Mouse (Mus musculus) CH12F3 (cell line): Measurements from ENCODE around the gene Syne3.

Source experiments
- in situ Hi-C: fragments of 300-500 bp; cut with MboI; formaldehyde crosslinking; loops from 2 replicates; pipeline ENCODE4 v1.14.3; 2020; ENCODE audit warnings: low sequenced_read_pairs

Syne3 gene

DNA sequence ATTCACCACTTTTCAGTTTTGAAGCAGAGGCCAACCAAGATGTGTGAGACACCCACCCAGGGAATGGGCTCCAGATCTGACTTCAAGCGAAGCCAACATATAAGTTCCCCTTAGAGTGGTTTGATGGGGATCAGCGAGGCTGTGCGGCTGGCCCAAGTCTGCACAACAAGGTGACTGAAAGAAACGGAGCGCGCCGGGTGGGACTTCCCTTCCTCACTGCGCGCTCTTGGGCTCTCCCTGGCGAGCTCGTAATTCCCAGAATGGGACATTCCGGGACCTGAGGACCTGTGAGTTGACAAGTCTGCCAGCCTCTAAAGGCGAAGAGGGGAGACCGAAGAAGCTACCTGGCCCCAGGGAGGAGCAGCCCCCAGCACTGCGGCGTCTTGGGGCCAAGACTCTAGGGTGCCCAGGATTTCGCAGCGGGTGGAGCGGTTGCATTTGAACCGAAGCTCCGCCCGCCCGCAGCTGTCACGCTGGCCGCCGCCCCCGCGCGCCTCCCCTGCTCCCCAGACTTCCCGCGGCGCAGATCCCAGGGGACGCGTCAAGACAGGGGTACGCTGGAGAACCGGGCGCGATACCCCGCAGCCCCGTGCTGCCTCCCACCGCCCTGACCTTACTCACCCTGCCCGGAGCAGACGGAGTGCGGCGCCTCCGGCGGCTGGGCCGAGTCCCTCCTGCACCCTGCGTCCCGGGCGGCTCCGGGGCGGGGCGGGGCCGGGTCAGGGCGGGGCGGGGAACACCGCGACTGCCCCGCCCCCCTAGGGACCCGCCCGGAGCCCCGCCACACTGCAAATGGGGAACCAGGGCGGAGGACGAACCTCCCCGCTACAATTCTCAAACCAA lies at the start of gene Syne3:
Gene Syne3 (minus strand): TSS at position 440 of the 843 bp plus-strand sequence.
- in situ Hi-C loops, result no loop called here

GRCm38 (mm10) chr12:105055308-105055707 lies 45.7 kb upstream of the Syne3 start:
- in situ Hi-C loops, result no loop called here

DNA sequence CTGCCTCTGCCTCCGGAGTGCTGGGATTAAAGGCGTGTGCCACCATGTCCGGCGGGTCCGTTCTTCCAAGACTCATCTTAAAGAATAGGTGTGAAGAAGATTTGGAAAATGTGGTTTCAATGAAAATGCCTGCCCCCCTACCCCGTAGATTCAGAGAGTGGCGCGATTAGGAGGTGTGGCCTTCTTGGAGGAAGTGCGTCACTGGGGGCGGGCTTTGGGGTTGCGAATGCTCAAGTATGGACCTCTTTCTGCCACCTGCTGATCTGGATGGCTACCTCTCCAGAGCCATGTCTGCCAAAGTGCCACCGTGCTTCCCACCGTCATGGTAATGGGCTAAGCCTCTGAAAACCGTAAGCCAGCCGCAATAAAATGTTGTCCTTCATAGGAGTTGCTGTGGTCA lies 44.4 kb upstream of the Syne3 start:
- in situ Hi-C loops, result no loop called here

GRCm38 (mm10) chr12:105050898-105051297 lies 41.3 kb upstream of the Syne3 start:
- in situ Hi-C loops, result no loop called here

DNA sequence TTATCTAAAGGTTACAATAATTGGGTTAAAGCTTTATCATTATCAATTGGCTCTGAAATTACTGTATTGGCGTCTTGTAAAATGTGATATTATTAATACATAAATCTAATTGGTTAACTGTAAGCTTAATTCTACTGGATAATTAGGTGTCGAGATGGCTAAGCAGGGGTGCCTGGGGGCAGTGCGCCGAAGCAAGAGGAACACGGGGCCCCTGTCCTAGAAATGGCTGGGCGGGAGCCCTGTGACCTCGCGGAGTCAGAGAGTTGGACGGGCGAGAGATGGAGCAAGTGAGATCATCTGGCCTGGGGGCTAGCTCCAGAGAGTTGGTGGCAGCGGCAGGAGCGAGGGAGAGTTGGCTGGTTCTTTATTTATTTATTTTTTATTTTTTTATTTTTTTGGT lies 40.2 kb upstream of the Syne3 start:
- in situ Hi-C loops, result no loop called here

DNA sequence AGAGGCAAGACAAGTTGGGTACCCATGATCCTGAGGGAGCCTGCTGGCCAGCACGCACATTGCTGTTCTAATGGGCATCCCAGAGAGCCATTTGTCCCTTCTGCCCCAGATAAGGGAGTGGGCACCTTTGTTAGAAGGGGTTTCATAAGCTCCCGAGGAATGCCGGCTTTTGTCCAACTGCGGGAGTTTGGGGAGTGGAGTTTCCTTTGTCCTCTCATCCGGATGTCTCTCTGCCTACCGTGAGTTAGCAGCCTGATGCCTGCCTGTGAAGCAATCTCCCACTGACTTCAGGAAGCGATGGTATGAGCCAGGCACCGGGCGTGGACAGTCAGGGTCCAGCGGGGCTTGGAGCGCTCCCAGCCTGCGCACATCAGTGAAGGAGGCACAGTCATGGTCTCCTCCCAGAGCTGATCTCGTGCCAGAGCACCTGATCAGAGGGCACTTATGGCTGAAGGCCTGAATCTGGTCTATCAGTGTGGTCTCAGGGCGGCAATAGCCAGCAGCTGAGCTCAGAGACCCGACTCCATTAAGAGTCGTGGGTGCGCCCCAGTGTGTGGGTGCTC lies 38.8 kb upstream of the Syne3 start:
- in situ Hi-C loops, result no loop called here

DNA sequence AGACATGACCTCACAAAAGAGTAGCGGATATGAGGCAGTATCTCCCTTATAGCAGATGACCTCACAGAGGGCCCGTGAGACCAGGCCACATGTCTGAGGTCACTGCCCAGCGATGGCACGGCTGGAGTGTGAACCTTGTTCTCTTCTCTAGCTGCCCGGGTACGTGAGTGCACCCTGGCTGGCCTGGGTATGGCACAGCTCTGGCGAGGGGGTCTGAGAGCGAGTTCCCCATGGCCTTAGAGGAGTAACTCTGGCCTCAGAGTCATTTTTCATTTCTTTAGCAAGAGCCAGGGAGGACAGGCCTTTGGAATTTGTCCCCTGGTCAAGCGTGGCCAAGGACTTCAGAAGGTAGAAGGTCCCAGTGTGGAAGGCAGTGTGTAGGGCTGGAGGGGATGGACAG lies 35.2 kb upstream of the Syne3 start:
- in situ Hi-C loops, result no loop called here

DNA sequence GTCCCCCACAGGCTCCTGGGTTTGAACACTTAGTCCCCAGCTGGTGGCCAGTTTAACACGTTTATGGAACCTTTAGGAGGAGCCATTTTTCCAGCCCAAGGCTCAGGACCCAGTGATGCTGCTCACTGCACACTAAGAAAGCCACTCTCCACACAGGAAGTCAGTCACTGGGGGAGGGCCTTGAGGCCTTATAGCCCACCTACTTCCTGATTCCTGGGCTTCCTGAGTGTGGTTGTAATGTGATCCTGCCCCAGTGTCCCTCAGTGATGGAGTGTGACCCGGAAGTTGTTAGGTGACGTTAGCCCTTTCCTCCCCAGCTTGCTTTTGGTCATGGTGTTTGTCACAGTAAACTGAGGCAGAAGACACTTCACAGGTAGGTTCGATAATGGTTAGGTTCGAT lies 33.5 kb upstream of the Syne3 start:
- in situ Hi-C loops, result no loop called here

DNA sequence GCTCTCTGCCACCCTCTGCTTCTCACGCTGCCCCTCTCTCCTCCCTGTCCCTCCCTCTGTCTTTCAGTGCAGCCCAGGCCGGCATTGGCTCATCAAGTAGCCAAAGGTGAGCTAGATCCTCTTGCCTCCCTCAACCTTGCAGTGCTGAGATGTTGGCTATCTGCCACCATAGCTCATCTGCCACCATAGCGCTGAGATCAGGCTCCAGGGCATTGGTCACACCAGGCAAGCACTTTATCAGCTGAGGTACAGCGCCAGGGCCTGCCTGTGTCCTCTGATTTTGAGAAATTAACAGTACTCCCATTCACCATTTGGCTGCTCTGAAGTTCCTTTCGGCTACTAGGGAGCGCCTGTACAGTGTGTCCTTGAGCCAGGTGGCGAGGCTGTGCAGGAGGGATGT lies 31.3 kb upstream of the Syne3 start:
- in situ Hi-C loops, result no loop called here

GRCm38 (mm10) chr12:105039578-105040289 lies 30.1 kb upstream of the Syne3 start:
- in situ Hi-C loops, result no loop called here

GRCm38 (mm10) chr12:105038918-105039317 lies 29.3 kb upstream of the Syne3 start:
- in situ Hi-C loops, result no loop called here

DNA sequence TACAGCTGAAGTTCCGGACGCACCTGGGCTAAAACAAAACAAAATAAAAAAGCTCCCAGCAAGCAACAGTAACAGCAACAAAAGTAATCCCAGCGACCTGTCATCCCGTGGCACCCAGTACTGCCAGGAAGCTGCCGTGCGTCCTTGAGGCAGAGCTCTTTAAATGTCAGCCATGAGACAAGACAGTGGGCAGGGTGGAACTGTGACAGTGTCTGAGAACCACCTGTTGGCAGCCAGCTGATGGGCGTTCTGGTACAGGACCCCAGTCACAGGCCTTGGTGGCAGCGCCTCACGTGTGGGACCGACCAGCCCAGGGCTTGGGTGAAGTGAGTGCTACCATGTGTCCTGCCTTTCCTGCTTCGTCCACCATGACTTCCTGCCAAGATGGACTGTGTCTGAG lies 28.6 kb upstream of the Syne3 start:
- in situ Hi-C loops, result no loop called here

GRCm38 (mm10) chr12:105034130-105034769 lies 24.6 kb upstream of the Syne3 start:
- in situ Hi-C loops, result no loop called here

DNA sequence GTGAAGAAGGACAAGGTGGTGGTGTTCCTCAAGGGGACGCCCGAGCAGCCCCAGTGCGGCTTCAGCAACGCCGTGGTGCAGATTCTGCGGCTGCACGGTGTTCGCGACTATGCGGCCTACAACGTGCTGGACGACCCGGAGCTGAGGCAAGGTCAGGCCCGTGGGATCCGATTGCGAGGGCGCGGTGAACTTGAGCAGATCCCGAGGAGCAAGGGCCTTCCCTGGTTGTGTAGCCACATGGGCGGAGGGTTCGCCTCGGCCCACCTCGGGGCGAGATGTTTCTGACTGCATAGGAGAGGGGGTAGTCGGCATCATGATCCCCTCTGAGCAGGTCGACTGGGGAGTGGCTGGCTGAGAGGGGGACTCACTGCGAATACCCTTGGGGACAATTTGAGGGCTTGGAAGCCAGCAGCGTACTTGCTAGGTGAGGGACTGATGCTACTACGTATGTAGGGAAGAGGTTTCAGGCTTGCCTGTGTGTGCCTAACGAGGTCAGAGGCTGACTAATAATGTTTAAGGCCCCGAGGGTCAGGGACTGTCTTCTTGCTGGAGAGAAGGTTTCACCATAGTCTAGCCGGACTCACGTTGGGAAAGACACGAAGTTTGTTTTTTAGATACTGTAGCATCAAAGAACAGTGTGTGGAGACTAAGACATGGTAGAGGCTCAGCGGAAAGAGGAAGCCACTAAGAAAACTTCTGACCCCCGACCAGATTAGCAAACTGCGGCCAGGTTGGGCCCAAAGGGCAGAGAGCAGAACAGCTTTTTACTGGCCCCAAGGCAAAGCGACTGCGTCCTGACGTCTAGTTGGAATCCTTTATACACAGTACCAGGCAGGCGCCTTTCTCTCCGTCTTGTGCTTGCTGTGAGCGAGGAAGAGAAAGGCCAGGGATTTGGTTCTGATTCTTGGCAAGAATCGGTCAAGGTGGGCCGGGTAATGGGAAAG lies 23.5 kb upstream of the Syne3 start:
- in situ Hi-C loops, result no loop called here

DNA sequence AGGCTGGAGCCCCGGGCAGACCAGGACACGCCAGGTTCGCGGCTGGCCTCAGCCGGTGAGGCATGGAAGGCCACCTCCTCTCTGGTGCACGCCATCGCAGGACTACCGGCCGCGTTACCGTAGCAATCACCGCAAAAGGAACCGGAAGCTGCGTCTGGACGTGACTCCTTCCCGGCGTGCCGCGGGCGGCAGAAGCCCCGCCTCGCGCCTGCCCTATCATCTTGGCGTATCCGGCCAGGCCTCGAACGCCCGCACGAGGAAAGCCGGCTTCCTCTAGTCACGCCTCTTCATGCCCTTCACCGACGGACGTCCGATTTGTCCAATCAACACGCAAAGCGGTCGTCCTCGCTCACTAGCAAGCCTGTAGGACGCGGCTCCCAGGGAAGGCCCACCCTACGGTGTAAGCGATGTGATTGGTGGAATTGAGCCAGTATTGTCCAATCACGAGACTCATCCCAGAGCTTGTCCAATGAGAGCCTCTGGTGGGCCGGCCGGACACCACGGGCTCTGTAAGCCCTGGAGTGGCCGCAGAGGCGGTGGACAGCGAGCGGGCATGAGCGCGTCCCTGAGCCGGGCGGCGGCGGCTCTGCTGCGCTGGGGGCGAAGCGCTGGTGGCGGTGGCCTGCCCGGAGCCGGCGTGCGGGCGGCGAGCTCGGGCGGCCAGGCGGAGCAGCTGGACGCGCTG lies 22.7 kb upstream of the Syne3 start, which contains the start of gene Glrx5:
Gene Glrx5 (plus strand): TSS at position 542 of the 685 bp plus-strand sequence.
- in situ Hi-C loops, result no loop called here

DNA sequence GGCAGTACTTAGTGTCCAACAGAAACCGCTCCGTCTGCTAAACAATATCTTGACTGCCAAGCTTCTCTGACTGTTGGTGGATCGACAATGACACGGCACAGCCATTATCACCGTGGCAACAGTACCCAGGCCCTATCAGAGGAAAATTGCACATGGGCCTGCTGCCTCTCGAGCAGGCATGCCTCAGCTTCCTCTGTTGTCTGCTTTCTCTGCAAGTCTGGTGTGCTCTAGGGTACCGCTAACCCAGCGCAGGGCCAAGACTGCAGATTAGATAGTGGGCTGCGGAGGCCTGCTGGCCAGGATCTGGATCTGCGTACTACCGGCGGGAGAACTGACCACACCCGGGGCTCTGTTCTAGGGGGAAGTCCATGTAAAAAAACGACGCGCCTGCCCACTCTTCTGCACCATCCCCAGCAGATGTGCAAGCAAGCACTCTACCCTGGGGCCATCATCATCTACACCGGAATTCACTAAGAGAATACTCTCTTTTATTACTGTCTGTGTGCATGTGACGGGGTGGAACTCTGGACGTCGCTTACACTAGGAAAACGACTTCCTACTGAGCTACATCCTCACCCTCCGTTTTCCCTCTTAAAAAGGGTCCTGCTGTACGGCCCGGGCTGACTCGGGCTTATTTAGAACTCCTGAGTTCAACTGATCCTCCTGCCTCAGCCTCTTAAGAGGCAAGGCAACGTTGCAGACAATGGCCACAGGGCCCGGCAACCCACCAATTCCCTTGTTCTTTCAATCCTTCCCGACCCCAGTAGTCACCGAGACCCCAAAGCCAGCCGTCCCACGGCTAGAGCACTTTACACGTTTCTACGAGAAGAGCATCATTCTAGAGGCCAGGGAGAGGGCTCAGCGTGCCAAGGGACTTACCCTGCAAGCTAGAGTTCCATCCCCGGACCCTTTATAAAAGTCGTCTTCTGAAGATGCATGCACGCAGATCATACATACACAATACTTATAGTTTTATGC lies 21.8 kb upstream of the Syne3 start:
- in situ Hi-C loops, result no loop called here

DNA sequence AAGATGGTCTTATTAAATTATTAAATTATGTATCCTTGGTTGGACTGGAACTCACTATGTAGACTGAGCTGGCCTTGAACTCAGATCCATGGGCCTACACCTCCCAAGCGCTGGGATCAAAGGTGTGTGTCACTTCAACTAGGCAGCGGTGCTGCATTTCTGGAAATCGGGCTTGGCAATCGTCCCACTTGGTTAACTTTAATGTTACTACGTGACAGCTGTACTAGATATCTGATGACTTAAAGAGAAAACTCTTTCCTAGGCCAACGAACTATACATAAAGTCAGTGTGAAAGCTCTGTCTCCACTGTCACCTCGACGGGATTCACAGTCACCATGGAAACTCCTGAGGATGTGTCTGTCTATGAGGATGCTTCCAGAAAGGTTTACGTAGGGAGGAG lies 20.3 kb upstream of the Syne3 start:
- in situ Hi-C loops, result loop anchor here (5.0 kb wide), 1 partner anchor 78 kb away; no protein-coding TSS in a partner anchor

GRCm38 (mm10) chr12:105027323-105027991 lies 17.8 kb upstream of the Syne3 start:
- in situ Hi-C loops, result loop anchor here (5.0 kb wide), 1 partner anchor 75 kb away; no protein-coding TSS in a partner anchor
